ENCODE assay signal across 11 mouse cellular contexts in the genomic region with DNA sequence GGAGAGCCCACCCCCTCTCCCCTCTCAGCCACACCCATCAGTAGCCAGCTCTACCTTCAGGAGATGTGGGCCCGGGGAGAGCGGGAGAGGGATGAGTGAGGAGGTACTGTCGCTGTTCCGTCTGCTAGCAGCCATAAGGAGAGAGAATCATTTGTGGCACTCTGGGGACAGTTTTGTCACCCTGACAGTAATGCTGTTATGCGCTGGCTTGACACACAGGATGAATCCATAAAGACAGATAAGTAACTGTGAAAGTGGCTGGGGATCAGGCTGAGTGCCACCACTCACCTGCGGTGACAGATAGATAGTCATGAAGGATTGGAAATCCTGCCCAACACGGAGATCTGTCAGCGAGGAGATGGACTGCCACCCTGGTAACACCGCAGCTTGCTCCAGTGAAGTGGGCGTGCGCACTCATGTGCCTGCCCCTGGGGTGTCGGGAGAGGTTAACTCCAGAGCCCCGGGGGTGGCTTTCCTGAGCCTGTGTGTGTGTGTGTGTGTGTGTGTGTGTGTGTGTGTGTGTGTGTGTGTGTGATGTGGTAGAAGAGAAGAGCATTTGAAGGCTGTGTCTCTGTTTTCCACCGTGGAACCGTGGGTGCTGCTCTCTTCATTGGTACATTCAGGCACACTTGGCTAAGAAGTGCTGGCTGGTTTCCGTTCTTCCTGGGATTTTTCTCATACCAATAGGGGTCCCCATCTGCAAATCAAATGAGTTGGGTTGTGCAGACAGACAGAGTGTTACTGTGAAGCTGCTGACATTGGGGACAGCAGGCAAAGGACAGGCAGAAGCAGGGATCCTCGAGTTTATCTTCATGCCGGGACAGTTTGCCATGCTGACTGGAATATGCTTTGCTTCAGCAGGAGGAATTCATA.
A peak's percentile ranks its signal among the peaks of the same experiment; 100 is the strongest.
DNase-seq lines count a peak whose midpoint lies in the region; ATAC-seq and TF ChIP-seq lines count a peak whose summit lies in the region.
"Had no signal": no experiment of that assay in that cellular context is flagged by ENCODE, and none has a peak within 500 bp of the region (broad histone marks: within the 10 kb centered on the region; RNA-seq: fewer than 3 reads in every experiment).

No protein-coding gene starts in this region.

- peak; percentile 21 to 24 for DNase-seq in frontal cortex, postnatal 36 days (ENCODE audit: low spot score in 2 of 2)
- no peak for DNase-seq in frontal cortex, postnatal 25 days (ENCODE audit: low spot score in 2 of 2)
- peak; percentile 55 for DNase-seq in neural tube, embryonic 11.5 days (ENCODE audit: low spot score)
- peak; percentile 49 to 51 for DNase-seq in layer of hippocampus, adult 2 months (ENCODE audit: low spot score in 2 of 2)
- no peak for DNase-seq in MN1 (ENCODE audit: low spot score)
- no peak for DNase-seq in adrenal gland, adult 2 months
- DNase-seq: kidney, adult 18-20 months; lung, adult 18-20 months; right cerebral cortex, postnatal 14 days had no signal

- H3K4me3 ChIP-seq in neural tube, embryonic 11.5 days (ENCODE audit: low read depth, low read length) = no peak overlapping the region
- no peak overlapping the region for H3K4me3 ChIP-seq in neural tube, embryonic 15.5 days (replicated peaks)
- no peak overlapping the region for H3K4me3 ChIP-seq in layer of hippocampus, adult 2 months
- H3K4me3 ChIP-seq in neural tube, embryonic 14.5 days (ENCODE audit: low read depth, low read length) = no peak overlapping the region

- no peaks in the 10 kb centered on the region for H3K27me3 ChIP-seq in neural tube, embryonic 11.5 days (ENCODE audit: control insufficient read depth, insufficient read depth, low read length)
- H3K27me3 ChIP-seq in neural tube, embryonic 15.5 days (replicated peaks) = peaks cover 56% of the 10 kb centered on the region
- H3K27me3 ChIP-seq in neural tube, embryonic 14.5 days (ENCODE audit: control insufficient read depth, insufficient read depth, low read length) = peaks cover 17% of the 10 kb centered on the region

- H3K4me1 ChIP-seq in neural tube, embryonic 11.5 days (ENCODE audit: control insufficient read depth, insufficient read depth, low read length) = peaks cover 45% of the 10 kb centered on the region
- peaks cover 57% of the 10 kb centered on the region for H3K4me1 ChIP-seq in neural tube, embryonic 15.5 days
- peaks cover 29% of the 10 kb centered on the region for H3K4me1 ChIP-seq in neural tube, embryonic 14.5 days (ENCODE audit: control insufficient read depth, insufficient read depth, low read length)

- no peak overlapping the region for H3K9ac ChIP-seq in neural tube, embryonic 11.5 days (ENCODE audit: low read length)
- H3K9ac ChIP-seq in neural tube, embryonic 15.5 days (replicated peaks) = no peak overlapping the region
- no peak overlapping the region for H3K9ac ChIP-seq in neural tube, embryonic 14.5 days (replicated peaks; ENCODE audit: low read depth, low read length)

- 22% methylated on average over 18 of the region's 18 CpGs for WGBS in neural tube, embryonic 11.5 days
- WGBS in neural tube, embryonic 15.5 days = 20% methylated on average over 18 of the region's 18 CpGs
- WGBS in neural tube, embryonic 14.5 days = 13% methylated on average over 18 of the region's 18 CpGs

- 0 out of 2 replicates have a peak, but pooled peaks have one; percentile 8 for ATAC-seq in neural tube, embryonic 11.5 days (ENCODE audit: insufficient read depth, low FRiP score, low TSS enrichment)
- ATAC-seq in neural tube, embryonic 15.5 days (ENCODE audit: low FRiP score) = no peak
- ATAC-seq in neural tube, embryonic 14.5 days (ENCODE audit: low read depth) = peak; percentile 26; the same call in 1 of the 2 replicates

- H3K27ac ChIP-seq in neural tube, embryonic 11.5 days (ENCODE audit: low read depth, low read length) = no peak overlapping the region
- no peak overlapping the region; the same call in 1 of the 2 replicates for H3K27ac ChIP-seq in neural tube, embryonic 15.5 days (replicated peaks)
- H3K27ac ChIP-seq in layer of hippocampus, adult 2 months = no peak overlapping the region
- no peak overlapping the region for H3K27ac ChIP-seq in neural tube, embryonic 14.5 days (ENCODE audit: low read depth, low read length)

- H3K4me2 ChIP-seq in neural tube, embryonic 11.5 days (ENCODE audit: low read depth) = no peak overlapping the region
- H3K4me2 ChIP-seq in neural tube, embryonic 15.5 days = no peak overlapping the region; the same call in 1 of the 2 replicates
- no peak overlapping the region for H3K4me2 ChIP-seq in neural tube, embryonic 14.5 days (ENCODE audit: low read depth, low read length)

- H3K36me3 ChIP-seq in neural tube, embryonic 11.5 days (ENCODE audit: control insufficient read depth, insufficient read depth, low read length) = no peaks in the 10 kb centered on the region
- no peaks in the 10 kb centered on the region for H3K36me3 ChIP-seq in neural tube, embryonic 15.5 days
- H3K36me3 ChIP-seq in neural tube, embryonic 14.5 days (ENCODE audit: control insufficient read depth, insufficient read depth, low read length) = no peaks in the 10 kb centered on the region

- H3K9me3 ChIP-seq in neural tube, embryonic 11.5 days (ENCODE audit: control insufficient read depth, low read length) = no peaks in the 10 kb centered on the region
- no peaks in the 10 kb centered on the region for H3K9me3 ChIP-seq in neural tube, embryonic 15.5 days (replicated peaks)
- H3K9me3 ChIP-seq in neural tube, embryonic 14.5 days (ENCODE audit: control insufficient read depth, low read length) = no peaks in the 10 kb centered on the region

- TF ChIP-seq CTCF in layer of hippocampus, adult 2 months (conservative IDR thresholded peaks at IDR 0.05) = peak; percentile 63

Comparison
In these comparisons a context has a peak if more than half of its experiments do, and no peak if none do; other contexts are left out.
1. DNase-seq: peak in frontal cortex, postnatal 36 days (2 of 2), neural tube, embryonic 11.5 days (single experiment) and layer of hippocampus, adult 2 months (2 of 2); none in frontal cortex, postnatal 25 days (0 of 2), MN1 (single experiment) and adrenal gland, adult 2 months (single experiment).